Mouse (Mus musculus): ENCODE results near the gene Gadd45g. TPM values are rescaled to one million over a fixed set of nuclear protein-coding genes. Genes with fewer than 3 reads are reported as not detected.

Gadd45g gene
- polyA plus RNA-seq (2017; shearing (Covaris generic)) = 9.2 TPM

DNA sequence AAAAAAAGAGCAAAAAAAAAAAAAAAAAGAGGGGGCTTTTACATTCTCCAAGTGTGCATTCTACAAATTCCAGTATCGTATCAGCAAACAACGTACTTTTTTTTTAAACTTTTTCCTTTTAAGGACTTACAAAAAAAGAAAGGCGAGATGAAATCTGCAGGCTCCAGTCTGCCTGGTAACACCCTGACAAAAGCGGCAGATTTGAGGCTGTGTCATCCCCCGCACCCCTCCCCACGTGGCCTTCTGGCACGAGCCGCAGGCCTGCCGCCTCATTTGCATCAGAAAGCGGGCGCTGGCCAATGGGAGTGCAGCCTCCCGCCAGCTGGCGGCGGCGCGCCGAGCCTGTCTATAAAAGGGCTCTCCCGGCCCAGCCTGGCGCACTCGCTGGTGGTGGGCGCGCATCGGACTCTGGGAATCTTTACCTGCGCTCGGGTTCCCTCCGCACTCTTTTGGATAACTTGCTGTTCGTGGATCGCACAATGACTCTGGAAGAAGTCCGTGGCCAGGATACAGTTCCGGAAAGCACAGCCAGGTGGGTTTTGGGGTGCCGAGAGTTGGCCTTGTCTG is at the start of gene Gadd45g:
Gadd45g (plus strand) TSS at position 378 of the 567 bp plus-strand sequence.

Other genes with a start within 250 kb of the Gadd45g start
- 136 TPM for gene Cks2, start 201.4 kb upstream of the Gadd45g start, polyA plus RNA-seq (2017; shearing (Covaris generic))
- gene Secisbp2, start 195.0 kb upstream of the Gadd45g start, polyA plus RNA-seq (2017; shearing (Covaris generic)) = 51.0 TPM
- gene Sema4d, start 52.9 kb upstream of the Gadd45g start, polyA plus RNA-seq (2017; shearing (Covaris generic)) = 159 TPM